23 mouse cellular contexts compared by ENCODE assay signal in genomic region chr7:97656144-97656543, GRCm38 (mm10). TPM values are rescaled to one million over a fixed set of nuclear protein-coding genes. Genes with fewer than 3 reads are reported as not detected.
DNase-seq lines count a peak whose midpoint lies in the region; ATAC-seq and TF ChIP-seq lines count a peak whose summit lies in the region.
"Had no signal": no experiment of that assay in that cellular context is flagged by ENCODE, and none has a peak within 500 bp of the region (broad histone marks: within the 10 kb centered on the region; RNA-seq: fewer than 3 reads in every experiment).

No protein-coding gene starts in this region.

- no peak overlapping the region for H3K4me2 ChIP-seq in heart, postnatal 0 days (ENCODE audit: low read depth, low read length)
- H3K4me2 ChIP-seq in heart, embryonic 11.5 days: no peak overlapping the region
- no peak overlapping the region for H3K4me2 ChIP-seq in forebrain, postnatal 0 days (ENCODE audit: low read depth)
- H3K4me2 ChIP-seq: forebrain, embryonic 13.5 days; hindbrain, embryonic 15.5 days; intestine, embryonic 15.5 days; liver, embryonic 15.5 days had no signal

- no peak overlapping the region for H3K4me3 ChIP-seq in heart, postnatal 0 days (ENCODE audit: low read depth, low read length)
- no peak overlapping the region for H3K4me3 ChIP-seq in heart, embryonic 11.5 days (ENCODE audit: low read depth, low read length)
- no peak overlapping the region for H3K4me3 ChIP-seq in lung, adult 2 months (replicated peaks; ENCODE audit: extremely low read depth, low read depth, low read length)
- H3K4me3 ChIP-seq in forebrain, postnatal 0 days (ENCODE audit: low read depth, low read length): no peak overlapping the region
- H3K4me3 ChIP-seq: forebrain, embryonic 13.5 days; hindbrain, embryonic 15.5 days; intestine, embryonic 15.5 days; liver, embryonic 15.5 days had no signal

- TF ChIP-seq POLR2A in lung, adult 2 months (IDR thresholded peaks at IDR 0.05; ENCODE audit: borderline replicate concordance, extremely low read depth, low read depth, low read length): no peak

- TF ChIP-seq CTCF in heart, postnatal 0 days (IDR thresholded peaks at IDR 0.05; ENCODE audit: low read depth): peak; percentile 28
- TF ChIP-seq CTCF in lung, adult 2 months (IDR thresholded peaks at IDR 0.05; ENCODE audit: insufficient read depth, low read length): peak; percentile 24; the same call in 1 of the 2 replicates
- TF ChIP-seq CTCF in forebrain, postnatal 0 days (IDR thresholded peaks at IDR 0.05; ENCODE audit: low read depth): no peak

- ATAC-seq in heart, postnatal 0 days (ENCODE audit: insufficient read depth, low read depth): no peak
- ATAC-seq in heart, embryonic 11.5 days (replicated peaks; ENCODE audit: insufficient number of reproducible peaks, low FRiP score, low TSS enrichment): no peak
- ATAC-seq in forebrain, postnatal 0 days: no peak
- ATAC-seq: activated CD4-positive, CD25-positive, alpha-beta regulatory T cell, adult 4 months; forebrain, embryonic 13.5 days; intestine, embryonic 15.5 days had no signal

- H3K9ac ChIP-seq in heart, postnatal 0 days (replicated peaks; ENCODE audit: low read depth, low read length): no peak overlapping the region
- no peak overlapping the region for H3K9ac ChIP-seq in heart, embryonic 11.5 days (ENCODE audit: low read depth, low read length)
- no peak overlapping the region for H3K9ac ChIP-seq in forebrain, postnatal 0 days
- H3K9ac ChIP-seq: forebrain, embryonic 13.5 days; hindbrain, embryonic 15.5 days; intestine, embryonic 15.5 days; liver, embryonic 15.5 days had no signal

- H3K27me3 ChIP-seq in heart, postnatal 0 days (ENCODE audit: control insufficient read depth, insufficient read depth, low read length): no peaks in the 10 kb centered on the region
- H3K27me3 ChIP-seq in heart, embryonic 11.5 days (ENCODE audit: control insufficient read depth, insufficient read depth, low read length): no peaks in the 10 kb centered on the region
- H3K27me3 ChIP-seq in splenic B cell, adult 2 months (ENCODE audit: control insufficient read depth, insufficient read depth, low read length, poor library complexity, severe bottlenecking): no peaks in the 10 kb centered on the region
- no peaks in the 10 kb centered on the region for H3K27me3 ChIP-seq in forebrain, postnatal 0 days (ENCODE audit: insufficient read depth, low read length)
- H3K27me3 ChIP-seq: forebrain, embryonic 13.5 days; hindbrain, embryonic 15.5 days; intestine, embryonic 15.5 days; liver, embryonic 15.5 days had no signal

- no peaks in the 10 kb centered on the region for H3K4me1 ChIP-seq in heart, postnatal 0 days (ENCODE audit: control insufficient read depth, insufficient read depth)
- no peaks in the 10 kb centered on the region for H3K4me1 ChIP-seq in heart, embryonic 11.5 days (ENCODE audit: control insufficient read depth, insufficient read depth, low read length)
- H3K4me1 ChIP-seq in lung, adult 2 months (ENCODE audit: control insufficient read depth, insufficient read depth, low read length): no peaks in the 10 kb centered on the region
- no peaks in the 10 kb centered on the region for H3K4me1 ChIP-seq in forebrain, postnatal 0 days (ENCODE audit: insufficient read depth)
- H3K4me1 ChIP-seq: forebrain, embryonic 13.5 days; hindbrain, embryonic 15.5 days; intestine, embryonic 15.5 days; liver, embryonic 15.5 days had no signal

- no peak overlapping the region for H3K27ac ChIP-seq in heart, postnatal 0 days (ENCODE audit: low read depth)
- no peak overlapping the region for H3K27ac ChIP-seq in heart, embryonic 11.5 days (ENCODE audit: low read depth, low read length)
- H3K27ac ChIP-seq in forebrain, postnatal 0 days (ENCODE audit: low read depth, low read length): no peak overlapping the region
- H3K27ac ChIP-seq: forebrain, embryonic 13.5 days; hindbrain, embryonic 15.5 days; intestine, embryonic 15.5 days; liver, embryonic 15.5 days had no signal

- DNase-seq in heart, postnatal 0 days (ENCODE audit: low spot score): no peak
- DNase-seq in kidney, postnatal 10 days: peak; percentile 11
- no peak for DNase-seq in kidney, adult 18-20 months
- DNase-seq in lung, adult 2 months: no peak
- DNase-seq in lung, postnatal 25 days (ENCODE audit: low spot score): no peak
- DNase-seq in splenic B cell, adult 2 months (ENCODE audit: low read depth, low spot score): peak; percentile 15
- DNase-seq in forebrain, postnatal 0 days: no peak
- DNase-seq: adrenal gland, adult 8-10 months; cerebellum, adult 18-20 months; cerebellum, postnatal 36 days; gastrocnemius, postnatal 10 days; heart, postnatal 4 days; lung, postnatal 4 days; midbrain, embryonic 14.5 days; right cerebral cortex, postnatal 14 days; spleen, adult 18-20 months; thymus, postnatal 14 days had no signal

- TF ChIP-seq EP300 in heart, postnatal 0 days (IDR thresholded peaks at IDR 0.05; ENCODE audit: low read depth): no peak

- whole genome bisulfite sequencing in heart, postnatal 0 days: 84% methylated on average over 6 of the region's 6 CpGs
- WGBS in heart, embryonic 11.5 days (ENCODE audit: insufficient replicate concordance): 89% methylated on average over 6 of the region's 6 CpGs
- WGBS in lung, adult 2 months: 81% methylated on average over 6 of the region's 6 CpGs
- WGBS in forebrain, postnatal 0 days: 89% methylated on average over 6 of the region's 6 CpGs

- H3K9me3 ChIP-seq in heart, postnatal 0 days (replicated peaks; ENCODE audit: control insufficient read depth, low read length): no peaks in the 10 kb centered on the region
- H3K9me3 ChIP-seq in heart, embryonic 11.5 days (replicated peaks; ENCODE audit: control insufficient read depth, low read length): no peaks in the 10 kb centered on the region
- no peaks in the 10 kb centered on the region for H3K9me3 ChIP-seq in forebrain, postnatal 0 days (ENCODE audit: low read length)
- H3K9me3 ChIP-seq: forebrain, embryonic 13.5 days; hindbrain, embryonic 15.5 days; intestine, embryonic 15.5 days; liver, embryonic 15.5 days had no signal

- H3K36me3 ChIP-seq in heart, postnatal 0 days (replicated peaks; ENCODE audit: control insufficient read depth, insufficient read depth, low read length): peaks cover 20% of the 10 kb centered on the region
- no peaks in the 10 kb centered on the region; the same call in 1 of the 2 replicates for H3K36me3 ChIP-seq in heart, embryonic 11.5 days (ENCODE audit: control insufficient read depth, insufficient read depth, low read length)
- peaks cover 6% of the 10 kb centered on the region for H3K36me3 ChIP-seq in splenic B cell, adult 2 months (ENCODE audit: control insufficient read depth, insufficient read depth, low read length, poor library complexity, severe bottlenecking)
- H3K36me3 ChIP-seq in forebrain, postnatal 0 days (ENCODE audit: insufficient read depth): peaks cover 19% of the 10 kb centered on the region

RNA-seq across cellular contexts. Expression of gene Clns1a, which starts 40.3 kb away (rescaled TPM):
- 37.1 and 42.0 TPM in 2 replicates for total RNA-seq in heart, postnatal 0 days (2014; rRNA removed; ENCODE audit: low replicate concordance)
- 60.5 and 63.7 TPM in 2 replicates for polyA plus RNA-seq in heart, postnatal 0 days (2015; fragmentation: Nextera tagmentation; extraction: Ambion mirVana)
- 122 and 123 TPM in 2 replicates for polyA plus RNA-seq in heart, embryonic 11.5 days (2014; fragmentation: Nextera tagmentation; extraction: Ambion mirVana)
- polyA plus RNA-seq in lung, adult 2 months (2012; rRNA removed): 20.4 and 21.6 TPM in 2 replicates
- 107 and 110 TPM in 2 replicates for total RNA-seq in forebrain, postnatal 0 days (2014; rRNA removed)
- 178 and 200 TPM in 2 replicates for polyA plus RNA-seq in forebrain, postnatal 0 days (2015; fragmentation: Nextera tagmentation; extraction: Ambion mirVana)

Comparison
In these comparisons a context has a peak if more than half of its experiments do, and no peak if none do; other contexts are left out.
1. DNase-seq: peak in kidney, postnatal 10 days (single experiment) and splenic B cell, adult 2 months (single experiment); none in heart, postnatal 0 days (single experiment), kidney, adult 18-20 months (single experiment), lung, adult 2 months (single experiment), lung, postnatal 25 days (single experiment) and forebrain, postnatal 0 days (single experiment).